Mouse (Mus musculus) stomach, embryonic 14.5 days (tissue): ENCODE results near the gene Appbp2. TPM values are rescaled to one million over a fixed set of nuclear protein-coding genes. Genes with fewer than 3 reads are reported as not detected.

Experiments used
- ATAC-seq: fragments of 200-750 bp; cut with Nextera tagmentation; 2 replicates; pipeline ENCODE4 v1.8.0; 2017; ENCODE audit warnings: low read depth, moderate TSS enrichment; ENCODE audit not compliant: insufficient number of reproducible peaks, insufficient read depth, low FRiP score
- H3K27ac ChIP-seq: fragments of 300-500 bp; sonication (generic); 2 replicates; pipeline ENCODE4 v1.5.1; 2014; ENCODE audit warnings: mild to moderate bottlenecking, low read length, moderate library complexity, mixed read lengths
- H3K27me3 ChIP-seq: fragments of 300-500 bp; sonication (generic); 2 replicates; pipeline ENCODE4 v1.6.1; 2014; ENCODE audit warnings: low read length, control low read depth, mixed read lengths; ENCODE audit not compliant: control insufficient read depth, insufficient read depth
- H3K36me3 ChIP-seq: fragments of 300-500 bp; sonication (generic); 2 replicates; pipeline ENCODE4 v1.6.1; 2014; ENCODE audit warnings: mild to moderate bottlenecking, control low read depth, low read length, moderate library complexity, mixed read lengths; ENCODE audit not compliant: control insufficient read depth, insufficient read depth
- H3K4me1 ChIP-seq: fragments of 300-500 bp; sonication (generic); 2 replicates; pipeline ENCODE4 v1.6.1; 2014; ENCODE audit warnings: low read length, control low read depth, mixed read lengths; ENCODE audit not compliant: control insufficient read depth, insufficient read depth
- H3K4me2 ChIP-seq: fragments of 300-500 bp; sonication (generic); replicated peaks from 2 replicates; pipeline ENCODE4 v1.6.1; 2014; ENCODE audit warnings: low read depth, low read length, control low read depth
- H3K4me3 ChIP-seq: fragments of 300-500 bp; sonication (generic); 2 replicates; pipeline ENCODE4 v1.5.1; 2014; ENCODE audit warnings: low read depth, low read length, control low read depth
- H3K9ac ChIP-seq: fragments of 300-500 bp; sonication (generic); replicated peaks from 2 replicates; pipeline ENCODE4 v1.6.1; 2014; ENCODE audit warnings: low read depth, mild to moderate bottlenecking, control low read depth, low read length, moderate library complexity, mixed read lengths
- H3K9me3 ChIP-seq: fragments of 300-500 bp; sonication (generic); 2 replicates; pipeline ENCODE4 v1.6.1; 2016; ENCODE audit warnings: low read depth, low read length, control low read depth; ENCODE audit not compliant: control insufficient read depth
- WGBS: fragments of 180-500 bp; shearing (Covaris S2); extraction: QIAGEN DNeasy Blood & Tissue Kit; methylation state at CpG from one replicate; pipeline ENCODE4 v1.1.7; 2014; 5-methylcytosine and 5-hydroxymethylcytosine counted together
- polyA plus RNA-seq: library from polyadenylated mRNA; unstranded; fragments of >200 nt; fragmentation: Nextera tagmentation; extraction: Ambion mirVana; gene quantifications from 2 replicates; pipeline ENCODE4 v1.2.1, GENCODE M21; 2014

The Appbp2 gene
- polyA plus RNA-seq, 1 experiment from 2014 or later = 52.4 TPM

- Histone ChIP-seq H3K9ac (no peak overlapping the region), H3K4me3 (no peak overlapping the region), H3K27ac (no peak overlapping the region), H3K27me3 (no peaks in the 10 kb centered on the region), H3K36me3 (peaks cover 9% of the 10 kb centered on the region), H3K4me1 (peaks cover 3% of the 10 kb centered on the region; the same call in 1 of the 2 replicates), H3K9me3 (no peaks in the 10 kb centered on the region), H3K4me2 (no peak overlapping the region)
- 68% methylated on average over 5 of the region's 5 CpGs for WGBS
- no peak for ATAC-seq
These were observed 50.8 kb downstream of the Appbp2 start for GRCm38 (mm10) chr11:85184082-85184481.

- H3K4me3 ChIP-seq = peak overlapping the region; percentile 32
- peaks cover 3% of the 10 kb centered on the region; the same call in 1 of the 2 replicates for H3K4me1 ChIP-seq
- no peak for ATAC-seq
- H3K9ac ChIP-seq = peak overlapping the region; percentile 33
- no peak overlapping the region for H3K27ac ChIP-seq
- H3K4me2 ChIP-seq = peak overlapping the region; percentile 57
- no peaks in the 10 kb centered on the region for H3K27me3 ChIP-seq
- 19% methylated on average over 13 of the region's 13 CpGs for WGBS
- no peaks in the 10 kb centered on the region for H3K9me3 ChIP-seq
- peaks cover 1% of the 10 kb centered on the region; the same call in 1 of the 2 replicates for H3K36me3 ChIP-seq
These were observed 51.6 kb downstream of the Appbp2 start for GRCm38 (mm10) chr11:85183284-85183779.

- Histone ChIP-seq H3K4me2 (peak overlapping the region; percentile 57), H3K36me3 (no peaks in the 10 kb centered on the region), H3K27ac (no peak overlapping the region), H3K4me1 (peaks cover 3% of the 10 kb centered on the region; the same call in 1 of the 2 replicates), H3K9me3 (no peaks in the 10 kb centered on the region), H3K9ac (peak overlapping the region; percentile 33), H3K4me3 (peak overlapping the region; percentile 32), H3K27me3 (no peaks in the 10 kb centered on the region)
- peak; percentile 91 for ATAC-seq
- 3% methylated on average over 20 of the region's 20 CpGs for WGBS
These were observed 52.2 kb downstream of the Appbp2 start for GRCm38 (mm10) chr11:85182617-85183283.

DNA sequence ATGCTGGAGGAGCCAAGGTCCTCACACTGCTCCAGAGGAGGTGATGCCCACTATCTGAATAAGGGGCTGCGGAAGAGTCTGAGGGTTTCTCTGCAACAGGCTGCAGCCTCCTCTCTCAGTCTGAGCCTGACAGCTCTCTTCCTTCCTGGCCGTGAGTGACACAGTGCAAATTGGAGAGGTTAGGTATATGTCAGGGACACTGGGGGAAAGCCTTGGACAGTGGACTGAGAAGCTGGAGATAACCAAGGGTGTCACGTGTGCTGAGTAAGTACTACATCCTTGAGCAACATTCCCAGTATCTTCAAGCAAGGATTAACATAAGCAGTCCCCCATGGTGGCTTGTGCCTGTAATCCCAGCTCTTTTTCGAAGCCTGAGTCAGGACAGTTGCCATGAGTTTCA is 56.5 kb downstream of the Appbp2 start:
- no peaks in the 10 kb centered on the region for H3K36me3 ChIP-seq
- no peak overlapping the region for H3K27ac ChIP-seq
- no peaks in the 10 kb centered on the region for H3K9me3 ChIP-seq
- no peaks in the 10 kb centered on the region for H3K27me3 ChIP-seq
- 72% methylated on average over 4 of the region's 4 CpGs for WGBS
- no peak overlapping the region for H3K9ac ChIP-seq
- no peak for ATAC-seq
- H3K4me3 ChIP-seq = no peak overlapping the region
- no peak overlapping the region for H3K4me2 ChIP-seq
- peaks cover 3% of the 10 kb centered on the region; the same call in 1 of the 2 replicates for H3K4me1 ChIP-seq

DNA sequence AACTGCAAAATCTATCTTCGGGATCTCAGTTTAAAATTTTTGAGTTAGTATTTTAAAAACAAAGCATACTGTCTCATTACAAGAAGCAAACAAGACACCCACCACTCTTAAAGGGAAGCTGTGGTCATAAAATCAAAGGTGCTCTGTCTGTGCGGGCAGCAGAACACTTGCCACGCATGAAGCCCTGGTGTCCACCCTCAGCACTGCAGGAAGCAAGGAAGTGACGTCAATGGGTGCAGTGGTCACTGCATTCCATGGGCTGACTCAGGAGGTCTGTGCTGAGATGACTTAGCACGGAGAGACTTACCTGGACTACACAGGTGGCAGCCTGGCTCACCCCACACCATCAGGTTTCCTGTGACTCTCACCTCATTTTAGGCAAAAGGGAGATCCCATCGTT is 57.2 kb downstream of the Appbp2 start:
- no peak overlapping the region for H3K27ac ChIP-seq
- no peak overlapping the region for H3K4me3 ChIP-seq
- no peak for ATAC-seq
- H3K4me1 ChIP-seq = no peaks in the 10 kb centered on the region; the same call in 1 of the 2 replicates
- no peak overlapping the region for H3K9ac ChIP-seq
- H3K27me3 ChIP-seq = no peaks in the 10 kb centered on the region
- 79% methylated on average over 6 of the region's 6 CpGs for WGBS
- H3K4me2 ChIP-seq = no peak overlapping the region
- no peaks in the 10 kb centered on the region for H3K9me3 ChIP-seq
- no peaks in the 10 kb centered on the region for H3K36me3 ChIP-seq

GRCm38 (mm10) chr11:85175941-85176340 is 59.0 kb downstream of the Appbp2 start:
- no peak overlapping the region for H3K9ac ChIP-seq
- no peaks in the 10 kb centered on the region for H3K9me3 ChIP-seq
- no peaks in the 10 kb centered on the region for H3K36me3 ChIP-seq
- H3K4me3 ChIP-seq = no peak overlapping the region
- H3K4me1 ChIP-seq = no peaks in the 10 kb centered on the region
- no peak overlapping the region for H3K4me2 ChIP-seq
- 81% methylated on average over 3 of the region's 3 CpGs for WGBS
- ATAC-seq = no peak
- no peak overlapping the region for H3K27ac ChIP-seq
- no peaks in the 10 kb centered on the region for H3K27me3 ChIP-seq

- no peaks in the 10 kb centered on the region for H3K36me3 ChIP-seq
- H3K27ac ChIP-seq = no peak overlapping the region
- H3K4me3 ChIP-seq = no peak overlapping the region
- no peak overlapping the region for H3K9ac ChIP-seq
- no peak for ATAC-seq
- no peaks in the 10 kb centered on the region for H3K27me3 ChIP-seq
- WGBS = 29% methylated on average over 2 of the region's 2 CpGs
- no peaks in the 10 kb centered on the region for H3K9me3 ChIP-seq
- H3K4me1 ChIP-seq = no peaks in the 10 kb centered on the region
- H3K4me2 ChIP-seq = no peak overlapping the region
These were observed 64.1 kb downstream of the Appbp2 start for GRCm38 (mm10) chr11:85170833-85171232.

DNA sequence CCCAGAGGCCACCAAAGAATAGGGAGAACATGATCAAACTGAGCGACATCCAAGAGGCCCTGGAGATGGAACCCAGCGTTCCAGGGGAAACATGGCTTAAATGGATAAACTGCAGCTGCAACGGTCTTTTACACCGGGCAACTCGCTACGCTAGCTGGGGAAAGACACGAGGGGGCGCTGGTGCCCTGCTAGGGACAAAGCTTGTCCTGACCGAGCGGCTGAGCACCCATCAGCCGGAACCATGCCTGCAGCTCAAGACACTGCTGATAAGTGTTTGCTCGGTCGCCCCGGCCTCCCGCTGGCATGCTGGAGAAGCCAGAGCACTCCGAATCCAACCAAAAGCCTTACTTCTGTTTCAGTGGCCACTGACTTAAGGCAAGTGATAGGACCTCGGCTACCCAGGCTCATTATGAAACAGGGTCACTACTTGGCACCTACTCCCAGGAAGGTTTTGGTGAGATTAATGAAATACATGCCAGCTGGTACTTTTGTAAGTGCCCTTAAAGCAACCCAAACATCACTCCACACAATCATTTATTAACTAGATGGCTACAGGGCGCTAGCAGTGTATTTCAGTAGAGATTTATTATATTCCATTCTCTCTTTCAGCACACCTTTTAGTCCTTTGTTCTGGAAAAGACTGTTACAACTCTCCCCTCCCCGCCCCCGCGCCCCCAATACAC is 64.7 kb downstream of the Appbp2 start, which contains the start of gene 1700125H20Rik:
Gene 1700125H20Rik (plus strand): TSS at position 347 of the 683 bp plus-strand sequence.
- H3K36me3 ChIP-seq = no peaks in the 10 kb centered on the region
- no peaks in the 10 kb centered on the region for H3K27me3 ChIP-seq
- H3K27ac ChIP-seq = no peak within 1 kb of the TSS
- 0 out of 2 replicates have a peak within 1 kb of the TSS, but pooled peaks have one; percentile 0 for H3K4me3 ChIP-seq
- peak within 1 kb of the TSS; percentile 25 for H3K4me2 ChIP-seq
- no peaks in the 10 kb centered on the region for H3K9me3 ChIP-seq
- WGBS = 10% methylated on average over 21 of the region's 21 CpGs
- no peaks in the 10 kb centered on the region for H3K4me1 ChIP-seq
- no peak within 1 kb of the TSS for H3K9ac ChIP-seq
- ATAC-seq = peak; percentile 88; the same call in 1 of the 2 replicates
